Mouse (Mus musculus) small intestine, adult 2 months (tissue): Measurements from ENCODE around the gene Scn4b.

Source experiments
- CTCF ChIP-seq: fragments of 200-500 bp; IDR thresholded peaks from 2 replicates; pipeline ENCODE4 v1.5.1; 2012; ENCODE audit warnings: low read depth, mild to moderate bottlenecking, control low read depth, inconsistent platforms, low read length, moderate library complexity, mixed read lengths; ENCODE audit not compliant: insufficient replicate concordance, insufficient read length; ENCODE audit errors: extremely low read depth
- POLR2A ChIP-seq: fragments of 200-500 bp; IDR thresholded peaks from 2 replicates; pipeline ENCODE4 v1.6.1; 2012; ENCODE audit warnings: low read depth, mild to moderate bottlenecking, control low read depth, inconsistent platforms, low read length, moderate library complexity

DNA sequence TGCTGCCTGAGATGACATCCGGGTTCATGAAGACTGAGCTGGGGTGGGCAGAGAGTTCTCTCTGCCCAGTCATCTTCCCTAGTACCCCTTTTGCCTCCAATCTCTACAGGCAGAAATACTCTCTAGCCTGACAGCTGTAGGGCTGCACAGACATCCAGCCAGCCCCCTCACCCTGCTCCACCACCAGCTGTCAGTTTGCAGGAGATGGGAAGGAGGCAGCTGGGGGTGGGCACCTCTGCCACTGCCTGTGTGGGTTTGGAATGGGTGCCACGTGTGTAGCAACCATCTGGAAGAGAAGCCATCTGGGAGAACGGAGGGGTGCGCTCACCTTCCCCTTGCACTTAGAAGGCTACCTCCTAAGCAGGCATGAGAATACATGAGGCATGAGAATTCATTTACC, 47.1 kb downstream of the Scn4b start:
- no peak for TF ChIP-seq CTCF
- TF ChIP-seq POLR2A: no peak
